Mouse (Mus musculus): Measurements from ENCODE around the gene Snd1. TPM values are rescaled to one million over a fixed set of nuclear protein-coding genes. Genes with fewer than 3 reads are reported as not detected.
A peak's percentile ranks its signal among the peaks of the same experiment; 100 is the strongest.

Gene Snd1
- polyA plus RNA-seq, 1 experiment from 2014 or later: 139 TPM

- 86% methylated on average over 5 of the region's 5 CpGs for WGBS
- ATAC-seq (replicated peaks; ENCODE audit: low FRiP score, low TSS enrichment, low read depth) (no peak), DNase-seq (ENCODE audit: low spot score) (no peak)
- Histone ChIP-seq H3K4me3 (ENCODE audit: low read depth, low read length) (no peak overlapping the region), H3K27ac (ENCODE audit: low read depth) (no peak overlapping the region), H3K27me3 (replicated peaks; ENCODE audit: control insufficient read depth, insufficient read depth, low read length) (no peaks in the 10 kb centered on the region), H3K36me3 (ENCODE audit: control insufficient read depth, insufficient read depth, low read length) (peaks cover 25% of the 10 kb centered on the region; the same call in 1 of the 2 replicates), H3K4me1 (replicated peaks; ENCODE audit: control insufficient read depth, insufficient read depth, low read length) (no peaks in the 10 kb centered on the region), H3K9ac (ENCODE audit: low read length) (no peak overlapping the region), H3K9me3 (ENCODE audit: control insufficient read depth, low read length) (no peaks in the 10 kb centered on the region), H3K4me2 (ENCODE audit: low read length) (no peak overlapping the region)
Measured at GRCm38 (mm10) chr6:28561291-28561995, 86.5 kb downstream of the Snd1 start.

GRCm38 (mm10) chr6:28562323-28563044 lies 87.5 kb downstream of the Snd1 start:
- H3K9me3 ChIP-seq (ENCODE audit: control insufficient read depth, low read length): no peaks in the 10 kb centered on the region
- no peak overlapping the region for H3K4me2 ChIP-seq (ENCODE audit: low read length)
- 73% methylated on average over 4 of the region's 4 CpGs for WGBS
- H3K9ac ChIP-seq (ENCODE audit: low read length): no peak overlapping the region
- no peak for ATAC-seq (replicated peaks; ENCODE audit: low FRiP score, low TSS enrichment, low read depth)
- no peaks in the 10 kb centered on the region for H3K4me1 ChIP-seq (replicated peaks; ENCODE audit: control insufficient read depth, insufficient read depth, low read length)
- H3K4me3 ChIP-seq (ENCODE audit: low read depth, low read length): no peak overlapping the region
- no peak overlapping the region for H3K27ac ChIP-seq (ENCODE audit: low read depth)
- no peak for DNase-seq (ENCODE audit: low spot score)
- H3K27me3 ChIP-seq (replicated peaks; ENCODE audit: control insufficient read depth, insufficient read depth, low read length): no peaks in the 10 kb centered on the region
- peaks cover 25% of the 10 kb centered on the region; the same call in 1 of the 2 replicates for H3K36me3 ChIP-seq (ENCODE audit: control insufficient read depth, insufficient read depth, low read length)

- H3K4me3 ChIP-seq (ENCODE audit: low read depth, low read length): no peak overlapping the region
- DNase-seq (ENCODE audit: low spot score): no peak
- H3K9ac ChIP-seq (ENCODE audit: low read length): no peak overlapping the region
- H3K4me1 ChIP-seq (replicated peaks; ENCODE audit: control insufficient read depth, insufficient read depth, low read length): peaks cover 5% of the 10 kb centered on the region; the same call in 1 of the 2 replicates
- H3K4me2 ChIP-seq (ENCODE audit: low read length): no peak overlapping the region
- 86% methylated on average over 6 of the region's 6 CpGs for WGBS
- H3K36me3 ChIP-seq (ENCODE audit: control insufficient read depth, insufficient read depth, low read length): 0 out of 2 replicates have a peak, but pooled peaks cover 7% of the 10 kb centered on the region
- no peaks in the 10 kb centered on the region for H3K9me3 ChIP-seq (ENCODE audit: control insufficient read depth, low read length)
- H3K27me3 ChIP-seq (replicated peaks; ENCODE audit: control insufficient read depth, insufficient read depth, low read length): no peaks in the 10 kb centered on the region
- no peak overlapping the region for H3K27ac ChIP-seq (ENCODE audit: low read depth)
- ATAC-seq (replicated peaks; ENCODE audit: low FRiP score, low TSS enrichment, low read depth): no peak
Measured at GRCm38 (mm10) chr6:28567978-28568377, 93.0 kb downstream of the Snd1 start.

- peaks cover 13% of the 10 kb centered on the region for H3K4me1 ChIP-seq (replicated peaks; ENCODE audit: control insufficient read depth, insufficient read depth, low read length)
- H3K4me3 ChIP-seq (ENCODE audit: low read depth, low read length): no peak overlapping the region
Measured at GRCm38 (mm10) chr6:28571946-28572345, 97.0 kb downstream of the Snd1 start.

GRCm38 (mm10) chr6:28572991-28573759 lies 98.2 kb downstream of the Snd1 start:
- peak; percentile 59 for DNase-seq (ENCODE audit: low spot score)
- H3K27ac ChIP-seq (ENCODE audit: low read depth): peak overlapping the region; percentile 3; the same call in 1 of the 2 replicates
- no peak; the same call in 1 of the 2 replicates for ATAC-seq (replicated peaks; ENCODE audit: low FRiP score, low TSS enrichment, low read depth)
- no peak overlapping the region for H3K4me3 ChIP-seq (ENCODE audit: low read depth, low read length)
- no peak overlapping the region for H3K4me2 ChIP-seq (ENCODE audit: low read length)
- H3K27me3 ChIP-seq (replicated peaks; ENCODE audit: control insufficient read depth, insufficient read depth, low read length): no peaks in the 10 kb centered on the region
- H3K9me3 ChIP-seq (ENCODE audit: control insufficient read depth, low read length): no peaks in the 10 kb centered on the region
- H3K4me1 ChIP-seq (replicated peaks; ENCODE audit: control insufficient read depth, insufficient read depth, low read length): peaks cover 13% of the 10 kb centered on the region
- H3K36me3 ChIP-seq (ENCODE audit: control insufficient read depth, insufficient read depth, low read length): no peaks in the 10 kb centered on the region
- H3K9ac ChIP-seq (ENCODE audit: low read length): no peak overlapping the region
- 60% methylated on average over 11 of the region's 11 CpGs for WGBS

More at GRCm38 (mm10) chr6:28571946-28572345, 97.0 kb downstream of the Snd1 start:
- WGBS: 74% methylated on average over 2 of the region's 2 CpGs
- H3K27me3 ChIP-seq (replicated peaks; ENCODE audit: control insufficient read depth, insufficient read depth, low read length): no peaks in the 10 kb centered on the region
- ATAC-seq (replicated peaks; ENCODE audit: low FRiP score, low TSS enrichment, low read depth) (no peak), DNase-seq (ENCODE audit: low spot score) (no peak)
- no peak overlapping the region for H3K9ac ChIP-seq (ENCODE audit: low read length)
- H3K9me3 ChIP-seq (ENCODE audit: control insufficient read depth, low read length): no peaks in the 10 kb centered on the region
- no peaks in the 10 kb centered on the region for H3K36me3 ChIP-seq (ENCODE audit: control insufficient read depth, insufficient read depth, low read length)
- H3K4me2 ChIP-seq (ENCODE audit: low read length): no peak overlapping the region
- H3K27ac ChIP-seq (ENCODE audit: low read depth): no peak overlapping the region

- Histone ChIP-seq H3K9me3 (ENCODE audit: control insufficient read depth, low read length) (no peaks in the 10 kb centered on the region), H3K36me3 (ENCODE audit: control insufficient read depth, insufficient read depth, low read length) (no peaks in the 10 kb centered on the region), H3K27me3 (replicated peaks; ENCODE audit: control insufficient read depth, insufficient read depth, low read length) (no peaks in the 10 kb centered on the region), H3K4me1 (replicated peaks; ENCODE audit: control insufficient read depth, insufficient read depth, low read length) (peaks cover 13% of the 10 kb centered on the region), H3K4me3 (ENCODE audit: low read depth, low read length) (no peak overlapping the region), H3K4me2 (ENCODE audit: low read length) (no peak overlapping the region), H3K9ac (ENCODE audit: low read length) (no peak overlapping the region), H3K27ac (ENCODE audit: low read depth) (no peak overlapping the region)
- DNase-seq (ENCODE audit: low spot score) (no peak), ATAC-seq (replicated peaks; ENCODE audit: low FRiP score, low TSS enrichment, low read depth) (no peak)
- WGBS: 69% methylated on average over 14 of the region's 14 CpGs
Measured at GRCm38 (mm10) chr6:28576356-28577264, 101.7 kb downstream of the Snd1 start.

- Histone ChIP-seq H3K4me2 (ENCODE audit: low read length) (no peak overlapping the region), H3K27me3 (replicated peaks; ENCODE audit: control insufficient read depth, insufficient read depth, low read length) (no peaks in the 10 kb centered on the region), H3K4me3 (ENCODE audit: low read depth, low read length) (no peak overlapping the region), H3K36me3 (ENCODE audit: control insufficient read depth, insufficient read depth, low read length) (no peaks in the 10 kb centered on the region), H3K4me1 (replicated peaks; ENCODE audit: control insufficient read depth, insufficient read depth, low read length) (no peaks in the 10 kb centered on the region), H3K9me3 (ENCODE audit: control insufficient read depth, low read length) (no peaks in the 10 kb centered on the region), H3K27ac (ENCODE audit: low read depth) (no peak overlapping the region), H3K9ac (ENCODE audit: low read length) (no peak overlapping the region)
- DNase-seq (ENCODE audit: low spot score) (no peak), ATAC-seq (replicated peaks; ENCODE audit: low FRiP score, low TSS enrichment, low read depth) (no peak)
- 93% methylated on average over 3 of the region's 3 CpGs for WGBS
Measured at GRCm38 (mm10) chr6:28582847-28583246, 107.9 kb downstream of the Snd1 start.

GRCm38 (mm10) chr6:28583399-28583798 lies 108.5 kb downstream of the Snd1 start:
- no peaks in the 10 kb centered on the region for H3K27me3 ChIP-seq (replicated peaks; ENCODE audit: control insufficient read depth, insufficient read depth, low read length)
- no peak for ATAC-seq (replicated peaks; ENCODE audit: low FRiP score, low TSS enrichment, low read depth)
- no peaks in the 10 kb centered on the region for H3K36me3 ChIP-seq (ENCODE audit: control insufficient read depth, insufficient read depth, low read length)
- WGBS: 85% methylated on average over 2 of the region's 2 CpGs
- H3K4me2 ChIP-seq (ENCODE audit: low read length): no peak overlapping the region
- H3K4me3 ChIP-seq (ENCODE audit: low read depth, low read length): no peak overlapping the region
- H3K27ac ChIP-seq (ENCODE audit: low read depth): no peak overlapping the region
- no peak for DNase-seq (ENCODE audit: low spot score)
- H3K9ac ChIP-seq (ENCODE audit: low read length): no peak overlapping the region
- no peaks in the 10 kb centered on the region for H3K9me3 ChIP-seq (ENCODE audit: control insufficient read depth, low read length)
- no peaks in the 10 kb centered on the region for H3K4me1 ChIP-seq (replicated peaks; ENCODE audit: control insufficient read depth, insufficient read depth, low read length)
